Mouse (Mus musculus): Measurements from ENCODE around the gene N4bp2. TPM values are rescaled to one million over a fixed set of nuclear protein-coding genes. Genes with fewer than 3 reads are reported as not detected.

N4bp2 gene
- polyA plus RNA-seq, 1 experiment from 2014 or later: 36.4 TPM

- H3K27me3 ChIP-seq (ENCODE audit: poor library complexity, severe bottlenecking): no peaks in the 10 kb centered on the region
- H3K4me1 ChIP-seq: no peaks in the 10 kb centered on the region
- H3K27ac ChIP-seq: no peak overlapping the region
- peaks cover 92% of the 10 kb centered on the region for H3K36me3 ChIP-seq (replicated peaks)
- WGBS: 91% methylated on average over 1 of the region's 1 CpGs
- no peaks in the 10 kb centered on the region for H3K9me3 ChIP-seq
- no peak overlapping the region for H3K4me3 ChIP-seq
- DNase-seq (ENCODE audit: extremely low spot score, low spot score): no peak
These were observed 32.6 kb downstream of the N4bp2 start for GRCm38 (mm10) chr5:65795994-65796298.

DNA sequence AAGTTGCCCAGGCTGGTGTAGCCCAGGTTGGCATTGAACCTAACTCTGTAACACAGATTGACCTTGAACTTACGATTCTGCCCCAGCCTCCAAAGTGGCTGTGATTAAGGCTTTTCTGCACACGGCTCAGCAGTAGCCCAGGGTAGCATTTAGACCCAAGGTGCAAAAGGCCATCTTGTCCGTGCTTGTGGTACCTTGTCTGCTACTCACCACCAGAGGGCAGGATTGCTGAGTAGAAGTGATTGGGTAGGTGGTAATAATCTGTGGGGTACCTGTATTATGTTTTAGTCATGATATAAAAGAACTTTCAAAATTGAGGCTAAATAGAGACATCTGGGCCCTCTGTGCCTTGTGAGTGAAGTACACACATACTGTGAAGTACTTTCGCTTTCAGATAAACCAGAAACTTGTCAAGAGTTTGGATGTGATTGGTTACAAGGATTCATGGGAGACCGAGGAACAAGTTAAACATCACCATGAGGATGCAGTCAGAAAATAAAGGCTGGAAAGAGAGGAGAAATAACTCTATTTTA lies 60.3 kb downstream of the N4bp2 start:
- Histone ChIP-seq H3K27ac (no peak overlapping the region), H3K4me3 (no peak overlapping the region), H3K36me3 (replicated peaks) (peaks cover 95% of the 10 kb centered on the region), H3K27me3 (ENCODE audit: poor library complexity, severe bottlenecking) (no peaks in the 10 kb centered on the region), H3K4me1 (no peaks in the 10 kb centered on the region), H3K9me3 (no peaks in the 10 kb centered on the region)
- DNase-seq (ENCODE audit: extremely low spot score, low spot score): peak; percentile 20
- WGBS: 81% methylated on average over 5 of the region's 5 CpGs

GRCm38 (mm10) chr5:65826476-65826875 lies 63.2 kb downstream of the N4bp2 start:
- Histone ChIP-seq H3K9me3 (no peaks in the 10 kb centered on the region), H3K27ac (no peak overlapping the region), H3K4me1 (no peaks in the 10 kb centered on the region), H3K36me3 (replicated peaks) (peaks cover 77% of the 10 kb centered on the region), H3K27me3 (ENCODE audit: poor library complexity, severe bottlenecking) (no peaks in the 10 kb centered on the region), H3K4me3 (no peak overlapping the region)
- DNase-seq (ENCODE audit: extremely low spot score, low spot score): no peak
- WGBS: 95% methylated on average over 4 of the region's 4 CpGs

GRCm38 (mm10) chr5:65827102-65827501 lies 63.8 kb downstream of the N4bp2 start:
- Histone ChIP-seq H3K4me3 (no peak overlapping the region), H3K9me3 (no peaks in the 10 kb centered on the region), H3K27me3 (ENCODE audit: poor library complexity, severe bottlenecking) (no peaks in the 10 kb centered on the region), H3K4me1 (no peaks in the 10 kb centered on the region), H3K36me3 (replicated peaks) (peaks cover 73% of the 10 kb centered on the region), H3K27ac (no peak overlapping the region)
- no peak for DNase-seq (ENCODE audit: extremely low spot score, low spot score)
- 89% methylated on average over 8 of the region's 8 CpGs for WGBS

- H3K36me3 ChIP-seq (replicated peaks): peaks cover 65% of the 10 kb centered on the region
- H3K4me3 ChIP-seq: no peak overlapping the region
- H3K4me1 ChIP-seq: no peaks in the 10 kb centered on the region
- DNase-seq (ENCODE audit: extremely low spot score, low spot score): no peak
- 94% methylated on average over 5 of the region's 5 CpGs for WGBS
- H3K27me3 ChIP-seq (ENCODE audit: poor library complexity, severe bottlenecking): no peaks in the 10 kb centered on the region
- no peaks in the 10 kb centered on the region for H3K9me3 ChIP-seq
- H3K27ac ChIP-seq: no peak overlapping the region
These were observed 64.9 kb downstream of the N4bp2 start for GRCm38 (mm10) chr5:65828261-65828660.

DNA sequence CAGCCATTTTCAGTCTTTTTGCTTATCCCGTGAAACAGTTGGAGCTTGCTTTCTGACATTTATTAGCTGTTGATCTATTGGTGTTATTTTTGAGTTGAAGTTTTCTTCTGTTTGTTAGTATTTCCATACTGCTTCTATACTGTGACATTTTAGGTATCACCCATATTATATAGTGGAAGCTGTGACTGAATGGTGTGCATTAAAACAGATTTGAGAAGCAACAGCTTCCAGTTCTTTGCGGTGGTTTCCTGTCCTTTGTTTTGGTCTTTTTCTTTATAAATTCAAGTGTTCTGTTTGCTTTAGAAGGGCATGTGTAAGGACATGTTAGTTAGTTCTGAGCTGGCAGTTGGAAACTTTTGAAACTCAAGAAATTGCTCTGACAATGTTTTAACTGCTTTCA lies 65.7 kb downstream of the N4bp2 start:
- 90% methylated on average over 2 of the region's 2 CpGs for WGBS
- Histone ChIP-seq H3K9me3 (no peaks in the 10 kb centered on the region), H3K4me1 (no peaks in the 10 kb centered on the region), H3K36me3 (replicated peaks) (peaks cover 57% of the 10 kb centered on the region), H3K27me3 (ENCODE audit: poor library complexity, severe bottlenecking) (no peaks in the 10 kb centered on the region), H3K4me3 (no peak overlapping the region), H3K27ac (no peak overlapping the region)
- DNase-seq (ENCODE audit: extremely low spot score, low spot score): no peak

- H3K27me3 ChIP-seq (ENCODE audit: poor library complexity, severe bottlenecking): no peaks in the 10 kb centered on the region
- WGBS: 93% methylated on average over 11 of the region's 11 CpGs
- no peak for DNase-seq (ENCODE audit: extremely low spot score, low spot score)
- H3K4me1 ChIP-seq: no peaks in the 10 kb centered on the region
- no peak overlapping the region for H3K27ac ChIP-seq
- peaks cover 34% of the 10 kb centered on the region for H3K36me3 ChIP-seq (replicated peaks)
- H3K4me3 ChIP-seq: no peak overlapping the region
- no peaks in the 10 kb centered on the region for H3K9me3 ChIP-seq
These were observed 68.7 kb downstream of the N4bp2 start for GRCm38 (mm10) chr5:65831917-65832618.

GRCm38 (mm10) chr5:65833092-65833491 lies 69.8 kb downstream of the N4bp2 start:
- Histone ChIP-seq H3K4me3 (no peak overlapping the region), H3K36me3 (replicated peaks) (peaks cover 27% of the 10 kb centered on the region), H3K27me3 (ENCODE audit: poor library complexity, severe bottlenecking) (no peaks in the 10 kb centered on the region), H3K4me1 (no peaks in the 10 kb centered on the region), H3K27ac (no peak overlapping the region), H3K9me3 (no peaks in the 10 kb centered on the region)
- DNase-seq (ENCODE audit: extremely low spot score, low spot score): no peak
- WGBS: 84% methylated on average over 3 of the region's 3 CpGs

DNA sequence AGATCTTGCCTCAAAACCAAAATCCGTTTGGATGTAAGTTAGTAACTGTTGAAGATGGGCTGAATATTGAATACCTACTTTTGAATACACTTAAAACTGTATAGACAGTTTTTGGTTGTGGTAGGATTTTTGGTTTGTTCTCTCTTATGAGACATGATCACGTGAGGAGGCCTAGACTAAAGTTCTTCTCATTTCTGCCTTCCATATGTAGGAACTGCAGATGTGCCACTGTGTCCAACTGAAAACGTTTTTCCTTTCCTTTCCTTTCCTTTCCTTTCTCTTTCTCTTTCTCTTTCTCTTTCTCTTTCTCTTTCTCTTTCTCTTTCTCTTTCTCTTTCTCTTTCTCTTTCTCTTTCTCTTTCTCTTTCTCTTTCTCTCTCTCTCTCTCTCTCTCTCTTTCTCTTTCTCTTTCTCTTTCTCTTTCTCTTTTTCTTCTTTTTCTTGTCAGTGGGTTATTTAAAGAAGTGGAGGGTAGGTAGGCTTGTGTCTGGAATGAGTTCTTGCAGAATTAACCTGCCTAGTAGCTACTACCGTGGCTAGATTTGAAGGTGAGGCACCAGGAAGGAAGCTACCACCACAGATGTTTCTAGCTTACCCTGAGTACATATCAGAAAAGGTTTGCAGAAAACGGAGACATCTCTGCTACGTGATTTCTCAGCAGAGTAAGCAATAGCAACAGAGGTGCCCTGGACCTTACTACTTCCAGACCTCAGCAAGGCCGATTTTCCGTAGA lies 70.6 kb downstream of the N4bp2 start:
- H3K36me3 ChIP-seq (replicated peaks): peaks cover 21% of the 10 kb centered on the region
- DNase-seq (ENCODE audit: extremely low spot score, low spot score): no peak
- no peak overlapping the region for H3K27ac ChIP-seq
- no peak overlapping the region for H3K4me3 ChIP-seq
- H3K27me3 ChIP-seq (ENCODE audit: poor library complexity, severe bottlenecking): no peaks in the 10 kb centered on the region
- no peaks in the 10 kb centered on the region for H3K9me3 ChIP-seq
- no peaks in the 10 kb centered on the region for H3K4me1 ChIP-seq
- 92% methylated on average over 8 of the region's 8 CpGs for WGBS

- Histone ChIP-seq H3K36me3 (replicated peaks) (peaks cover 5% of the 10 kb centered on the region), H3K27ac (no peak overlapping the region), H3K27me3 (ENCODE audit: poor library complexity, severe bottlenecking) (no peaks in the 10 kb centered on the region), H3K4me1 (no peaks in the 10 kb centered on the region), H3K9me3 (no peaks in the 10 kb centered on the region), H3K4me3 (no peak overlapping the region)
- 82% methylated on average over 6 of the region's 6 CpGs for WGBS
- DNase-seq (ENCODE audit: extremely low spot score, low spot score): no peak
These were observed 74.7 kb downstream of the N4bp2 start for GRCm38 (mm10) chr5:65838053-65838452.

DNA sequence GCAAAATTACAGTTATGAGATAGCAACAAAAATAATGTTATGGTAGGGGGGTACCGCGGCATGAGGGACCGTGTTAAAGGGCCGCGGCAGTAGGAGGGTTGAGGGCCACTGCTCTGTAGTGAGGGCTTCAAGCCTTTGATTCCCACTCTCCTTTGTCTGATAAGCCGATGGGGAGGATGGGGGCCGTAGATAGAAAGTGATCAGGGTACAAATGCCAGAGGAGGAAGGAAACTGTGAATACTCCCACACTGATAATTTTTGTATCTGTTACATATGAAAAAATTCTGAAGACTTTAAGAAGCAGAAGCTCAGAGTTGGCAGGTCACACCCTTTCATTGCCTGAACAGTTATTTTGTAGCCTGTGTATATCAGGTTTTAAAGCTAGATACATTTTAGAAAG lies 79.6 kb downstream of the N4bp2 start:
- no peaks in the 10 kb centered on the region for H3K27me3 ChIP-seq (ENCODE audit: poor library complexity, severe bottlenecking)
- no peak overlapping the region for H3K27ac ChIP-seq
- H3K9me3 ChIP-seq: no peaks in the 10 kb centered on the region
- no peak overlapping the region for H3K4me3 ChIP-seq
- 92% methylated on average over 7 of the region's 7 CpGs for WGBS
- no peaks in the 10 kb centered on the region for H3K36me3 ChIP-seq (replicated peaks)
- H3K4me1 ChIP-seq: no peaks in the 10 kb centered on the region; the same call in 1 of the 2 replicates
- no peak for DNase-seq (ENCODE audit: extremely low spot score, low spot score)

- WGBS: 91% methylated on average over 8 of the region's 8 CpGs
- H3K36me3 ChIP-seq (replicated peaks): no peaks in the 10 kb centered on the region
- DNase-seq (ENCODE audit: extremely low spot score, low spot score): no peak
- H3K27ac ChIP-seq: no peak overlapping the region
- no peaks in the 10 kb centered on the region for H3K27me3 ChIP-seq (ENCODE audit: poor library complexity, severe bottlenecking)
- H3K4me1 ChIP-seq: no peaks in the 10 kb centered on the region; the same call in 1 of the 2 replicates
- H3K9me3 ChIP-seq: no peaks in the 10 kb centered on the region
- no peak overlapping the region for H3K4me3 ChIP-seq
These were observed 83.2 kb downstream of the N4bp2 start for GRCm38 (mm10) chr5:65846534-65846933.

- no peak for DNase-seq (ENCODE audit: extremely low spot score, low spot score)
- Histone ChIP-seq H3K27ac (no peak overlapping the region), H3K4me1 (no peaks in the 10 kb centered on the region; the same call in 1 of the 2 replicates), H3K27me3 (ENCODE audit: poor library complexity, severe bottlenecking) (no peaks in the 10 kb centered on the region), H3K36me3 (replicated peaks) (no peaks in the 10 kb centered on the region), H3K9me3 (no peaks in the 10 kb centered on the region), H3K4me3 (no peak overlapping the region)
- 89% methylated on average over 3 of the region's 3 CpGs for WGBS
These were observed 83.6 kb downstream of the N4bp2 start for GRCm38 (mm10) chr5:65846958-65847357.

All from forebrain, embryonic 10.5 days (tissue).